Mouse (Mus musculus) megakaryocyte progenitor cell, adult 5-6 weeks (primary cell): ENCODE data around the gene Baiap2l1. TPM values are rescaled to one million over a fixed set of nuclear protein-coding genes. Genes with fewer than 3 reads are reported as not detected.
"Not testable (repeated sequence)": the region's sequence is repeated elsewhere in the genome, so short reads cannot be mapped to it uniquely, and the experiment has no call there.

ENCODE experiments used
- ATAC-seq: replicated peaks from 2 replicates; pipeline ENCODE4 v1.8.0; 2016; ENCODE audit warnings: mild to moderate bottlenecking, moderate TSS enrichment, inconsistent platforms; ENCODE audit not compliant: poor library complexity
- total RNA-seq, 2 experiments: library from RNA; stranded (forward) in 1 of 2; stranded (reverse) in 1 of 2; fragments of 157-497, 149-512 nt in 1 of 2; fragments of 200-1000 nt in 1 of 2; gene quantifications; 2 replicates each; pipeline versions ENCODE4 v1.2.3 to v1.2.4; 2015 to 2017

Baiap2l1 gene
- total RNA-seq (2015) (not detected in 2 replicates), total RNA-seq (2017) (not detected in 2 replicates)

- peak; percentile 81 for ATAC-seq
Observed at GRCm38 (mm10) chr5:144357881-144358591, at the start of gene Baiap2l1. Gene Baiap2l1, minus strand, starts transcription at chr5:144358112.

- no peak for ATAC-seq
Observed at GRCm38 (mm10) chr5:144406256-144406655, 48.3 kb upstream of the Baiap2l1 start.

- no peak for ATAC-seq
Observed at GRCm38 (mm10) chr5:144400821-144401220, 42.9 kb upstream of the Baiap2l1 start.

- no peak for ATAC-seq
Observed at GRCm38 (mm10) chr5:144397566-144397965, 39.7 kb upstream of the Baiap2l1 start.

- ATAC-seq = no peak
Observed at GRCm38 (mm10) chr5:144394142-144394541, 36.2 kb upstream of the Baiap2l1 start.

- ATAC-seq = peak; percentile 76
Observed at GRCm38 (mm10) chr5:144387851-144388250, 29.9 kb upstream of the Baiap2l1 start.

GRCm38 (mm10) chr5:144383936-144384335 lies 26.0 kb upstream of the Baiap2l1 start:
- peak; percentile 42; the same call in 1 of the 2 replicates for ATAC-seq

- ATAC-seq = 0 out of 2 replicates have a peak, but pooled peaks have one; percentile 48
Observed at GRCm38 (mm10) chr5:144381782-144382181, 23.9 kb upstream of the Baiap2l1 start.

- no peak for ATAC-seq
Observed at GRCm38 (mm10) chr5:144380689-144381088, 22.8 kb upstream of the Baiap2l1 start.

- ATAC-seq = no peak
Observed at GRCm38 (mm10) chr5:144379431-144379830, 21.5 kb upstream of the Baiap2l1 start.

GRCm38 (mm10) chr5:144372885-144373284 lies 15.0 kb upstream of the Baiap2l1 start:
- no peak for ATAC-seq

- no peak for ATAC-seq
Observed at GRCm38 (mm10) chr5:144372177-144372576, 14.3 kb upstream of the Baiap2l1 start.

- no peak for ATAC-seq
Observed at GRCm38 (mm10) chr5:144370986-144371385, 13.1 kb upstream of the Baiap2l1 start.

- ATAC-seq = no peak
Observed at GRCm38 (mm10) chr5:144368661-144369205, 10.8 kb upstream of the Baiap2l1 start.

- not testable (repeated sequence) for ATAC-seq
Observed at GRCm38 (mm10) chr5:144366551-144366950, 8.6 kb upstream of the Baiap2l1 start.

GRCm38 (mm10) chr5:144364680-144365357 lies 6.9 kb upstream of the Baiap2l1 start:
- ATAC-seq = no peak

GRCm38 (mm10) chr5:144360346-144360745 lies 2.4 kb upstream of the Baiap2l1 start:
- no peak for ATAC-seq

- ATAC-seq = no peak
Observed at GRCm38 (mm10) chr5:144359886-144360285, 2.0 kb upstream of the Baiap2l1 start.

- ATAC-seq = no peak
Observed at GRCm38 (mm10) chr5:144358592-144358917, 643 bp upstream of the Baiap2l1 start.

GRCm38 (mm10) chr5:144357551-144357880 lies 396 bp downstream of the Baiap2l1 start:
- ATAC-seq = no peak

- ATAC-seq = no peak
Observed at GRCm38 (mm10) chr5:144356776-144357455, 996 bp downstream of the Baiap2l1 start.
